Mouse (Mus musculus): ENCODE measurements around the gene Gimap1. TPM values are rescaled to one million over a fixed set of nuclear protein-coding genes. Genes with fewer than 3 reads are reported as not detected.

The Gimap1 gene
- polyA plus RNA-seq, 1 experiment, result 26.4 TPM

- TF ChIP-seq CTCF (IDR thresholded peaks at IDR 0.05; ENCODE audit: control insufficient read depth, insufficient read depth, low read length) (no peak), POLR2A (IDR thresholded peaks at IDR 0.05; ENCODE audit: borderline replicate concordance, control insufficient read depth, low read depth, low read length) (no peak)
- 70% methylated on average over 2 of the region's 2 CpGs for WGBS
- Histone ChIP-seq H3K4me3 (replicated peaks; ENCODE audit: control insufficient read depth, low read depth, low read length) (no peak overlapping the region), H3K4me1 (ENCODE audit: control insufficient read depth, insufficient read depth, low read length) (no peaks in the 10 kb centered on the region), H3K27ac (ENCODE audit: control insufficient read depth, insufficient read depth, low read depth, low read length, poor library complexity) (no peak overlapping the region)
Observed at GRCm38 (mm10) chr6:48785601-48786000, 46.7 kb downstream of the Gimap1 start.

GRCm38 (mm10) chr6:48787867-48788266 is 49.0 kb downstream of the Gimap1 start:
- TF ChIP-seq POLR2A (IDR thresholded peaks at IDR 0.05; ENCODE audit: borderline replicate concordance, control insufficient read depth, low read depth, low read length) (no peak), CTCF (IDR thresholded peaks at IDR 0.05; ENCODE audit: control insufficient read depth, insufficient read depth, low read length) (no peak)
- H3K27ac ChIP-seq (ENCODE audit: control insufficient read depth, insufficient read depth, low read depth, low read length, poor library complexity), result no peak overlapping the region
- no peak overlapping the region for H3K4me3 ChIP-seq (replicated peaks; ENCODE audit: control insufficient read depth, low read depth, low read length)
- no peaks in the 10 kb centered on the region for H3K4me1 ChIP-seq (ENCODE audit: control insufficient read depth, insufficient read depth, low read length)
- WGBS, result 38% methylated on average over 2 of the region's 2 CpGs

Other genes with a start within 250 kb of the Gimap1 start
- gene Atp6v0e2, start 201.4 kb upstream of the Gimap1 start, polyA plus RNA-seq (2011; ENCODE audit: insufficient read depth, insufficient read length, low replicate concordance, missing spikeins), result 2.2 TPM in 1 of 2 replicates, not detected in the other
- 2.2 and 4.9 TPM in 2 replicates for gene Lrrc61, start 184.3 kb upstream of the Gimap1 start, polyA plus RNA-seq (2011; ENCODE audit: insufficient read depth, insufficient read length, low replicate concordance, missing spikeins)
- gene Rarres2, start 166.3 kb upstream of the Gimap1 start, polyA plus RNA-seq (2011; ENCODE audit: insufficient read depth, insufficient read length, low replicate concordance, missing spikeins), result 6.9 and 9.2 TPM in 2 replicates
- gene Gm45021, start 149.4 kb upstream of the Gimap1 start, polyA plus RNA-seq (2011; ENCODE audit: insufficient read depth, insufficient read length, low replicate concordance, missing spikeins), result not detected in 2 replicates
- gene Repin1, start 145.2 kb upstream of the Gimap1 start, polyA plus RNA-seq (2011; ENCODE audit: insufficient read depth, insufficient read length, low replicate concordance, missing spikeins), result 3.4 and 5.5 TPM in 2 replicates
- gene Gm44965, start 145.1 kb upstream of the Gimap1 start, polyA plus RNA-seq (2011; ENCODE audit: insufficient read depth, insufficient read length, low replicate concordance, missing spikeins), result not detected in 2 replicates
- gene Zfp775, start 137.0 kb upstream of the Gimap1 start, polyA plus RNA-seq (2011; ENCODE audit: insufficient read depth, insufficient read length, low replicate concordance, missing spikeins), result 0.40 and 1.1 TPM in 2 replicates
- 1.2 TPM in 1 of 2 replicates, not detected in the other for gene AI854703, start 112.3 kb upstream of the Gimap1 start, polyA plus RNA-seq (2011; ENCODE audit: insufficient read depth, insufficient read length, low replicate concordance, missing spikeins)
- 8.3 and 15.1 TPM in 2 replicates for gene Gimap8, start 91.8 kb upstream of the Gimap1 start, polyA plus RNA-seq (2011; ENCODE audit: insufficient read depth, insufficient read length, low replicate concordance, missing spikeins)
- 13.5 and 26.0 TPM in 2 replicates for gene Gimap9, start 62.9 kb upstream of the Gimap1 start, polyA plus RNA-seq (2011; ENCODE audit: insufficient read depth, insufficient read length, low replicate concordance, missing spikeins)
- 20.7 and 41.0 TPM in 2 replicates for gene Gimap4, start 54.5 kb upstream of the Gimap1 start, polyA plus RNA-seq (2011; ENCODE audit: insufficient read depth, insufficient read length, low replicate concordance, missing spikeins)
- gene Gimap6, start 30.8 kb upstream of the Gimap1 start, polyA plus RNA-seq (2011; ENCODE audit: insufficient read depth, insufficient read length, low replicate concordance, missing spikeins), result 45.1 and 77.9 TPM in 2 replicates
- gene Gm28053, start 20.4 kb upstream of the Gimap1 start, polyA plus RNA-seq (2011; ENCODE audit: insufficient read depth, insufficient read length, low replicate concordance, missing spikeins), result 15.2 TPM in 1 of 2 replicates, not detected in the other
- gene Gimap7, start 20.4 kb upstream of the Gimap1 start, polyA plus RNA-seq (2011; ENCODE audit: insufficient read depth, insufficient read length, low replicate concordance, missing spikeins), result 3.6 and 5.2 TPM in 2 replicates
- 4.7 and 7.9 TPM in 2 replicates for gene Gimap5, start 7.1 kb downstream of the Gimap1 start, polyA plus RNA-seq (2011; ENCODE audit: insufficient read depth, insufficient read length, low replicate concordance, missing spikeins)
- 15.3 and 36.7 TPM in 2 replicates for gene Gimap3, start 31.8 kb downstream of the Gimap1 start, polyA plus RNA-seq (2011; ENCODE audit: insufficient read depth, insufficient read length, low replicate concordance, missing spikeins)
- 17.9 and 24.6 TPM in 2 replicates for gene Tmem176a, start 101.9 kb downstream of the Gimap1 start, polyA plus RNA-seq (2011; ENCODE audit: insufficient read depth, insufficient read length, low replicate concordance, missing spikeins)
- 17.2 and 26.5 TPM in 2 replicates for gene Tmem176b, start 102.4 kb downstream of the Gimap1 start, polyA plus RNA-seq (2011; ENCODE audit: insufficient read depth, insufficient read length, low replicate concordance, missing spikeins)
- not detected in 2 replicates for gene Aoc1, start 133.8 kb downstream of the Gimap1 start, polyA plus RNA-seq (2011; ENCODE audit: insufficient read depth, insufficient read length, low replicate concordance, missing spikeins)
- not detected in 2 replicates for gene 1600015I10Rik, start 190.8 kb downstream of the Gimap1 start, polyA plus RNA-seq (2011; ENCODE audit: insufficient read depth, insufficient read length, low replicate concordance, missing spikeins)
- not detected in 2 replicates for gene Doxl2, start 235.9 kb downstream of the Gimap1 start, polyA plus RNA-seq (2011; ENCODE audit: insufficient read depth, insufficient read length, low replicate concordance, missing spikeins)
- not detected in 2 replicates for gene Svs1, start 247.8 kb downstream of the Gimap1 start, polyA plus RNA-seq (2011; ENCODE audit: insufficient read depth, insufficient read length, low replicate concordance, missing spikeins)

Measured in bone marrow, adult 2 months (tissue).